Mouse (Mus musculus) liver, postnatal 0 days (tissue): Measurements from ENCODE around the gene Syp.

Experiments used
- CTCF ChIP-seq: sonication (generic); IDR thresholded peaks from 2 replicates; pipeline ENCODE4 v1.5.1; 2016; ENCODE audit warnings: antibody characterized with exemption, low read depth
- EP300 ChIP-seq: IDR thresholded peaks from 2 replicates; pipeline ENCODE4 v1.6.1; 2016; ENCODE audit warnings: antibody characterized with exemption, low read depth, mild to moderate bottlenecking

- TF ChIP-seq CTCF, result no peak
- no peak for TF ChIP-seq EP300
Measured at GRCm38 (mm10) chrX:7670921-7671623, 32.8 kb downstream of the Syp start, which contains the start of gene Plp2.
